Mouse (Mus musculus): Measurements from ENCODE around the gene Mettl6. TPM values are rescaled to one million over a fixed set of nuclear protein-coding genes. Genes with fewer than 3 reads are reported as not detected.

Gene Mettl6
- polyA plus RNA-seq, 1 experiment from 2014 or later: 65.6 TPM

DNA sequence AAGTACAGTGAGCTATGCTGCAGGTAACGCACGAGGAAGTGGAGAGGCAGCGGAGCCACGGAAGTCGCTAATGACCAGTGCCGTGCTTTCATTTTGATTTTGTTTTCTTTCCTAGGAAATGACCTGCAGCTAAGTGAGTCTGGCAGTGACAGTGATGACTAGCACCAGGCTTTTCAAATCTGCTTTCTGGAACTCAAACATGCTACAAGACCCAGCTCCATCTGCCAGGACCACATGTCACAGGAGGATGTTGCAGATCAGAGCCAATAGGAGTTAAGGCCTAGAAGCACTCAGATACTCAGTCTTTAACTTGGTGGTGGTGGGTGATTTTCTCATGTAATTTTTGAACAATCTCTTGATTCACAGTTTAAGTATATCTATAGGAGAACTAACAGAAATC is 11.6 kb upstream of the Mettl6 start:
- Histone ChIP-seq H3K27ac (no peak overlapping the region), H3K36me3 (peaks cover 86% of the 10 kb centered on the region), H3K9me3 (no peaks in the 10 kb centered on the region), H3K9ac (no peak overlapping the region), H3K4me1 (no peaks in the 10 kb centered on the region), H3K4me3 (no peak overlapping the region), H3K4me2 (no peak overlapping the region), H3K27me3 (no peaks in the 10 kb centered on the region)
- WGBS: 98% methylated on average over 6 of the region's 6 CpGs
- ATAC-seq (ENCODE audit: insufficient number of reproducible peaks, low FRiP score, low TSS enrichment, low read depth): no peak

DNA sequence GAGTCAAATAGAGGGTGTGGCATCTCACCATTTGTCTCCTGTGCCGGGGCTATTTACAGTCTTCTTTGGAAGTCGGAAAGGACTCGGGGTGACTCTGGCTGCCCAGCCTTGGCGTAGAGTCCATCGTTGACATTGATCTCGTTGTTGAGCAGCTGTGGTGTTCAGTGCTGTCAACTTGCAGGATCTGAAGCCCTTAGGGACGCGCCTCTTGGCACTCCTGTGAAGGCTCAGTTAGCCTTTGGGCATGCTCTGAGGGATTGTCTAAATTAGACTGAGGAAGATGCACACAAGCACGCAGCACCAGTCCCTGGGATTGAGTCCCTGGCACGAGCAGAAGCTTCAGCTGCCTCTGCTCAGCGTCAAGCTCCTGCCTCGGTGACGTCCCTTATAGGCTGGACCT is 8.6 kb upstream of the Mettl6 start:
- H3K36me3 ChIP-seq: peaks cover 89% of the 10 kb centered on the region
- no peak overlapping the region for H3K27ac ChIP-seq
- no peaks in the 10 kb centered on the region for H3K27me3 ChIP-seq
- ATAC-seq (ENCODE audit: insufficient number of reproducible peaks, low FRiP score, low TSS enrichment, low read depth): no peak
- H3K9me3 ChIP-seq: no peaks in the 10 kb centered on the region
- no peak overlapping the region for H3K4me2 ChIP-seq
- H3K9ac ChIP-seq: no peak overlapping the region
- H3K4me3 ChIP-seq: no peak overlapping the region
- 93% methylated on average over 13 of the region's 13 CpGs for WGBS
- H3K4me1 ChIP-seq: no peaks in the 10 kb centered on the region

DNA sequence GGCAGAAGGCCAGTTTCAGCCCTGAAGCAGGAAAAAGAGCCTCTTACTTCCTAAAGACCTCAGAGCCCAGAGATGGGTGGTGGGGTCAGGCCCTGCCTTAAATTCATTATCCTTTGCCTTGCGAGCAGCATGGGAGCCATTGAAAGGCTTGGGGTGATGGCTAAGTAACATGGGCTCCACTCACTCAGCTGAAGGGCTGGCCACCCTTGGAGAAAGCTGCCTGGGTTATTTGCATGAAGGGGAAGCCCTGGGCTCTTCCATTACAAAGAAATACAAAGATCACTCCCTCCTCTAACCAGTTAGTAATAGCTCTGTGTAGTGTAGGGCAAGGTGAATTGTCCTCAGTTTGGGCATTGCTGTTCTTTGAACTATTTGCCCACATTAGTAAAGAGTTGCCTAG is 4.7 kb upstream of the Mettl6 start:
- Histone ChIP-seq H3K4me1 (peaks cover 16% of the 10 kb centered on the region), H3K27me3 (no peaks in the 10 kb centered on the region), H3K9me3 (no peaks in the 10 kb centered on the region), H3K36me3 (peaks cover 58% of the 10 kb centered on the region), H3K4me2 (no peak overlapping the region), H3K27ac (no peak overlapping the region), H3K9ac (no peak overlapping the region), H3K4me3 (no peak overlapping the region)
- ATAC-seq (ENCODE audit: insufficient number of reproducible peaks, low FRiP score, low TSS enrichment, low read depth): no peak
- 85% methylated on average over 1 of the region's 1 CpGs for WGBS

DNA sequence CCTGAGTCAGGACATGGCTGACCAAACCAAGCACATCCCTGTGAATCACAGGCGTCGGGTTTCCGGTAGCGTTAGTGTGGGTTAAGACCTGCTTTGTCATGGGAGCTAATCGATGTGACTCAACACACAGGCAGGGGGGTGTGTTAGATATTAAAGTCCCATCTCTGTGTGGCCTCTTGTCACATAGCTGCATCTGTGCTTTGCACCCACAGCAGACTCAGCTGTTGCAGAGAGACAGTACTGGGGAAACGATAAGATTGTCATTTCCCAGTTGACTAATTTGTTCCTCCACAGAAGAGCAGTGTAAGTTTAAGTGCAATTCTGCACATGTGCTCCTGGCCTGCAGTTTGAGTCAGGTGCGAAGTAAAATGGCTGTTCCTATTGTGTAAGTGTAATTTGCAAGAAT is 1.4 kb upstream of the Mettl6 start:
- H3K4me1 ChIP-seq: peaks cover 28% of the 10 kb centered on the region
- peaks cover 37% of the 10 kb centered on the region for H3K36me3 ChIP-seq
- 39% methylated on average over 7 of the region's 7 CpGs for WGBS
- H3K9ac ChIP-seq: peak overlapping the region; percentile 78
- peak overlapping the region; percentile 74 for H3K4me3 ChIP-seq
- H3K27ac ChIP-seq: no peak overlapping the region
- no peaks in the 10 kb centered on the region for H3K27me3 ChIP-seq
- no peaks in the 10 kb centered on the region for H3K9me3 ChIP-seq
- H3K4me2 ChIP-seq: peak overlapping the region; percentile 72
- no peak for ATAC-seq (ENCODE audit: insufficient number of reproducible peaks, low FRiP score, low TSS enrichment, low read depth)

DNA sequence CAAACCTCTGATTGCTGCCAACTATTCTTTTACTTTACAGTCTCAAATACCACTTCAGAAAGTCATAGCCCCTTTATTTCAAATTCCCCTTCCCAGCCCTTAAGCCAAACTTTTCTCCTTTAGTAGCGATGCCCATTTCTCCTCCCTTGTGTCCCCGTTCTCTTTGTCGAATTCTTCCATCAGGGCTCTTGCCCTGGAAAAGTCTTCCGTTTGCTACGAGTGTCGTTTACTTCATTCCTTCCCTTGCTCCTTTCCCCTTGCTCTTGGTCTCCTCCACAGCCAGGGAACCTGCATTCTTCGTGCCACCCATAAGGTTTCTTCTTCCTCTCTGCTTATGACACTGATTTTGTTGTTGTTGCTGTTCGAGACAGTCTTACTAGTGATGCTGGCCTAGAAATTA is 698 bp upstream of the Mettl6 start:
- H3K4me3 ChIP-seq: peak overlapping the region; percentile 74
- H3K36me3 ChIP-seq: peaks cover 34% of the 10 kb centered on the region
- H3K9me3 ChIP-seq: no peaks in the 10 kb centered on the region
- H3K27me3 ChIP-seq: no peaks in the 10 kb centered on the region
- WGBS: 3% methylated on average over 8 of the region's 8 CpGs
- H3K27ac ChIP-seq: peak overlapping the region; percentile 88
- no peak for ATAC-seq (ENCODE audit: insufficient number of reproducible peaks, low FRiP score, low TSS enrichment, low read depth)
- H3K4me2 ChIP-seq: peak overlapping the region; percentile 72
- H3K4me1 ChIP-seq: peaks cover 28% of the 10 kb centered on the region
- H3K9ac ChIP-seq: peak overlapping the region; percentile 78

DNA sequence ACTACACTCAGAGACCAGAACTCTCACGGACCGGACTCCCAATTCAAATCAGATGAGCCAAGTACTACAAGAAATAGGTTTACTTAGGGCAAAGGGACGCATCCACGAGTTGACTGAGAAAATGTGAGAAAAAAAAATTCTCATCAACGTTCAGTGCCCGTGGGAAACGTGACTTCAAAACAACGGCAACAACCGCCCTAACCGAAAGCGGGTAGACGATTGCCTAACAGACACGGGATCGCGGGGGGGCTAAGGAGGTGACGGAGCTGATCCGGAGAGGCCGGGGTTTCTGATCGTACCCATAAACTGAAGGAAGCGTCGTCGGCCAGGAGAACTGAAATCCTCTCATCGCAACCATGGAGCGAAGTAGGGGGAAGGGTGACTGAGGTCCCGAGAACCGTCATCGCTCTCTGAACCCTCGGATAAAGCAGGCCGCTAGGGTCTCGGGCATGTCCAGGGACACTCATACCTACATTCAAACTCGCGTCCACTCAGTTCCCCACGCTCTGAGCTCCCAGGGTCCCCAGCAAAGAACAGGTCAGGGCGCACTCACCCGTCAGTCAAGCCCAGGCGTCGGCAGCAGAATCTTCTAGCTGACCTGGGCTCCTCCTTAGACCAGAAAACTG is 378 bp downstream of the Mettl6 start, which contains the start of gene Eaf1:
Eaf1 (plus strand) TSS at position 51 of the 626 bp plus-strand sequence.
- H3K4me3 ChIP-seq: peak within 1 kb of the TSS; percentile 74
- peaks cover 28% of the 10 kb centered on the region for H3K4me1 ChIP-seq
- under 1% methylated on average over 37 of the region's 37 CpGs for WGBS
- H3K36me3 ChIP-seq: peaks cover 32% of the 10 kb centered on the region
- peak within 1 kb of the TSS; percentile 78 for H3K9ac ChIP-seq
- peak within 1 kb of the TSS; percentile 88 for H3K27ac ChIP-seq
- peak within 1 kb of the TSS; percentile 72 for H3K4me2 ChIP-seq
- no peaks in the 10 kb centered on the region for H3K27me3 ChIP-seq
- 0 out of 2 replicates have a peak, but pooled peaks have one; percentile 7 for ATAC-seq (ENCODE audit: insufficient number of reproducible peaks, low FRiP score, low TSS enrichment, low read depth)
- no peaks in the 10 kb centered on the region for H3K9me3 ChIP-seq

DNA sequence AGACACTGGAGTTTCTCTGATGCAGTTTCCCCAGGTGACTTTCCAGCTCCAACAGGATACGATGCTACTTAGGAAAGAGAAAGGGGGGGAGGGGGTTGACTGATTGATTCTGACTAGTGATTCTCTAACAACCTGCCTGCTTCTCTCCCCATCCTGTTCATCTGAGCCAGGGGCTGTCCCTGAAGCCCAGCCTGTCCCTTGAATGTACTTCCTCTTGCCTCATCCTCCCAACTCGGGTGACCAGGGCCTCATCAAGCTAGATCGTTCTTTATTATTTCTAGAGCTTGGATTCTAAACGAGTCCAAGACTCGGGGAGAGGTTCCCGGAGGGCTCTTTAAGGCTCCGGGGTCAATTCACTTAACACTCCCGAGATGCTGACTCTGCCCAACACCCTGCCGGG is 939 bp downstream of the Mettl6 start:
- H3K27me3 ChIP-seq: no peaks in the 10 kb centered on the region
- H3K36me3 ChIP-seq: peaks cover 33% of the 10 kb centered on the region
- ATAC-seq (ENCODE audit: insufficient number of reproducible peaks, low FRiP score, low TSS enrichment, low read depth): no peak
- H3K27ac ChIP-seq: no peak overlapping the region
- 28% methylated on average over 9 of the region's 9 CpGs for WGBS
- H3K9me3 ChIP-seq: no peaks in the 10 kb centered on the region
- H3K9ac ChIP-seq: peak overlapping the region; percentile 78
- peak overlapping the region; percentile 74 for H3K4me3 ChIP-seq
- peaks cover 28% of the 10 kb centered on the region for H3K4me1 ChIP-seq
- peak overlapping the region; percentile 72 for H3K4me2 ChIP-seq

DNA sequence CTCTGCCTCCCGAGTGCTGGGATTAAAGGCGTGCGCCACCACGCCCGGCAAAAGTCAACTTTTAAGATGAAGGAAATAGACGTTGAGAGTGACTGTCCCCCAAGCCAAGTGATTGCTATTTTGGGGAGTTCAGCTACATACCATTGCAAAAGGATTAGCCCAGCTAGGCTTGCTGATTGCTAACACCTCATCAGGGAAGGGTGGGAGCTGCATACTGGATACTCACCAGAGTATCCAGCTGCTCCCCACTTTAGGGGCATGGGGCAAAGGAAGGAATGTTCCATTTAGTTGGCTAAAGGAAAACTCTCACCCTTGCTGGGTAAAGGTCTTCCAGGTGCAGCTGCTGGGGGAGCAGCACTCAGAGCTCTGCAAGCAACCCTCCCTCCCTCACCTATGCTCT is 6.8 kb downstream of the Mettl6 start:
- no peak overlapping the region for H3K4me3 ChIP-seq
- H3K4me1 ChIP-seq: no peaks in the 10 kb centered on the region
- H3K9ac ChIP-seq: no peak overlapping the region
- H3K4me2 ChIP-seq: no peak overlapping the region
- H3K9me3 ChIP-seq: no peaks in the 10 kb centered on the region
- H3K36me3 ChIP-seq: peaks cover 74% of the 10 kb centered on the region
- H3K27me3 ChIP-seq: no peaks in the 10 kb centered on the region
- 96% methylated on average over 6 of the region's 6 CpGs for WGBS
- ATAC-seq (ENCODE audit: insufficient number of reproducible peaks, low FRiP score, low TSS enrichment, low read depth): no peak
- H3K27ac ChIP-seq: no peak overlapping the region

DNA sequence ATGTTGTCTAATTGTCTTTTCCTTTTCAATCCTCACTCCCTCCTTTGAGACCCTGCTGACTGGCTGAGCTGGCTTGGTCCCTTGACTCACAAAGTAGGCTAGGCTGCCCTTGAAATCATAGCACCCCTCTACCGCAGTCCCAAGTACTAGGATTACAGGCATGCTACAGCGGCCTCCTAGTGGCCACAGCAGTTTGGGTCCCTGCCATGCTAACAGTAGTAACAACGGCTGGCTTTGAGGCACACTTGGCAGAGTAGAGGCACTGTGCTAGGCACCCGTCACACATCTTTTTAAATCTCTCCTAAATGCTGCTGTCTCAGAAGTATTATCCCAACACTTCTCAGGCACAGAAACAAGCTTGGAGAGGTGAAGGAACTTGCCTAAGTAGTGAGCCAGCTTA is 8.4 kb downstream of the Mettl6 start:
- H3K4me2 ChIP-seq: no peak overlapping the region
- no peak overlapping the region for H3K27ac ChIP-seq
- ATAC-seq (ENCODE audit: insufficient number of reproducible peaks, low FRiP score, low TSS enrichment, low read depth): no peak
- no peak overlapping the region for H3K4me3 ChIP-seq
- H3K4me1 ChIP-seq: no peaks in the 10 kb centered on the region
- H3K9me3 ChIP-seq: no peaks in the 10 kb centered on the region
- whole genome bisulfite sequencing: 84% methylated on average over 4 of the region's 4 CpGs
- H3K36me3 ChIP-seq: peaks cover 80% of the 10 kb centered on the region
- H3K9ac ChIP-seq: no peak overlapping the region
- no peaks in the 10 kb centered on the region for H3K27me3 ChIP-seq

DNA sequence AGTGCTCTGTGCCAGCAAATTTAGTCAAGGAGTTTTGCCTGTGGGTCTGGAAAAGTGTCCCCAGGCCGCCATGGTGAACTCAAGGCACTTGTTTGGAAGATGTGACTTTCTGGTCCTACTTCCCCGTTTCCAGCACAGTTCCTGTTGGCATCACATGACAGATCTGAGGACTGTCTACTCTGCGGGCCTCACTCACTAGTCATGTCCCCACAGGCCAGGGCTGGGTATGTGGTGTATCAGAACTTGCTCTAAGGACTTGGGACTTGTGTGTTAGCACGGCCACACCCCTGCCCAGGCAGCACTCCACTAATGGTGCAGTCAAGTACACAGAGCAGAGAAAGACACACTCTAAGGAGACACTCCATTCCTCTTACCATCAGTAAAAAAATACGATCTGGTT is 12.4 kb downstream of the Mettl6 start:
- Histone ChIP-seq H3K27me3 (no peaks in the 10 kb centered on the region), H3K4me2 (no peak overlapping the region), H3K36me3 (peaks cover 96% of the 10 kb centered on the region), H3K4me1 (no peaks in the 10 kb centered on the region), H3K4me3 (no peak overlapping the region), H3K9me3 (no peaks in the 10 kb centered on the region), H3K27ac (no peak overlapping the region), H3K9ac (no peak overlapping the region)
- ATAC-seq (ENCODE audit: insufficient number of reproducible peaks, low FRiP score, low TSS enrichment, low read depth): no peak
- WGBS: 87% methylated on average over 5 of the region's 5 CpGs

DNA sequence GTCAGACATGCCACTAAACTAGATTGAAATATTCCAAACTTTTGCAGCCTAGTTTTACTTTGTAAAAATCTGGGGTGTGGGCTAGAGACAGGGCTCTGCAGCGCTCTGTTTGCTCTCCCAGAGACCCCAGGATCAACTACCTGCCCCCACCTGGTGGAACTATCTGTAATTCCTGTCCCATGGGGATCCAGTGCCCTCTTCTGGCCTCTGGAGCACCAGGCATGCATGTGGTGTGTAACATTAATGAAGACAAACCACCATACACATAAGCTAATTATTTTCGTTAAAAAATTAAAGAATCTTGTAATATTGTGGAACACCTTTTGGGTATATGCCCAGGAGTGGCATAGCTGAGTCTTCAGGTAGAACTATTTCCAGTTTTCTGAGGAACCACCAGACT is 21.5 kb downstream of the Mettl6 start:
- WGBS: 82% methylated on average over 2 of the region's 2 CpGs
- Histone ChIP-seq H3K36me3 (peaks cover 6% of the 10 kb centered on the region), H3K9me3 (no peaks in the 10 kb centered on the region), H3K4me2 (no peak overlapping the region), H3K27me3 (no peaks in the 10 kb centered on the region), H3K4me3 (no peak overlapping the region), H3K9ac (no peak overlapping the region), H3K27ac (no peak overlapping the region), H3K4me1 (no peaks in the 10 kb centered on the region)
- ATAC-seq (ENCODE audit: insufficient number of reproducible peaks, low FRiP score, low TSS enrichment, low read depth): no peak

DNA sequence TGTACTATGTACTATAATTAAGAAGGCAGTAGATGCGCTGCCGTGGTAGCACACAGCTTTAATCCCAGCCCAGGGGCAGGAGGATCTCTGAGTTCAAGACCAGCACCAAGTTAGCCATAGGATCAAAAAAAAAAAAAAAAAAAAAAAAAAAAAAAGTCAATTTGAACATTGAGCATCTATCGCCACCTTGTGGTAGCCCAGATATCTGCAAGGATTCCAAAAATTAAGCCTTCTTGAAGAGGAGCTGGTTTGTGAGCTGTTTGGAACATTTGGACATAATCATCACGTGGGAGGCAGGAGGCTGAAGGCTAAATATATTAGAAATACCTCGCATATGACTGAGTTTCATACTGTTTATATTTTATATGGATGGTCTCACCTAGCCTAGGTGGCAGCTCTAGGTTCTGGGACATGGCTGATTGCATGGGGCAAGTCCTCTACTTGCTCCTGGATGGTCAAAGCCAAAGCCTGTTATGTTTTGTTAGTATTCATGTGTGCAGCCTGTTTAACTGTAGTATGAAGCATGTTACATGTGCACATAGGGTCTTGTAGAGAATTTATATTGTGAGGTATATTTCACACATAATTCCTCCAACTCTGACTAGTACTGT is 22.3 kb downstream of the Mettl6 start:
- Histone ChIP-seq H3K4me2 (no peak overlapping the region), H3K4me3 (no peak overlapping the region), H3K9me3 (no peaks in the 10 kb centered on the region), H3K36me3 (no peaks in the 10 kb centered on the region; the same call in 1 of the 2 replicates), H3K27ac (no peak overlapping the region), H3K9ac (no peak overlapping the region), H3K27me3 (no peaks in the 10 kb centered on the region), H3K4me1 (no peaks in the 10 kb centered on the region)
- no peak for ATAC-seq (ENCODE audit: insufficient number of reproducible peaks, low FRiP score, low TSS enrichment, low read depth)
- 6% methylated on average over 5 of the region's 5 CpGs for WGBS
